Mouse (Mus musculus): Measurements from ENCODE around the gene Vasp.

DNA sequence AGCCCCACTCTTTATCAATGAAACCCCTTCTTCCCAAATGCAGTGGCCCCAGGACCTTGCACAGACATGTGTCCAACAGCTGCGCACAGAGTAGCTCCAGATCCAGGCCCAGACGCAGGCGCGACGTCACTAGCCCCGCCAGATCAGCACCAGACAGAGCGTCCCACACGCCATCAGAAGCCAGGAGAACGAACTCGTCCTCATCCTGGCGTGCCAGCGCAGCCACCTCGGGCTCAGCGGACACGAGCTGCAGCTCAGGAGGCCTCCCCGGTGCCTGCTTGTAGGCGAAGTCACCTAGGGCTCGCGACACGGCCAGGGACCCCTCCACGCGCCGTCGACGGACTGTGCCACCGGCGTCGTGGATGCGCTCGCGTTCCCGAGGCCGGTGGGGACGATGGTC lies 7.4 kb upstream of the Vasp start:
- TF ChIP-seq CTCF (IDR thresholded peaks at IDR 0.05; ENCODE audit: borderline replicate concordance, insufficient read depth, low read length) (no peak), POLR2A (IDR thresholded peaks at IDR 0.05; ENCODE audit: low read depth, low read length) (no peak)
